Mouse (Mus musculus): ENCODE measurements at regions not wholly inside any gene's neighbourhood (a gene's known extent, or its start where the extent isn't known, plus 50 kb on each side); places are given as distances from the start of the nearest gene placed in this dataset.

GRCm38 (mm10) chr12:118455609-118456008 lies 154.4 kb upstream of the Sp4 start:
- Histone ChIP-seq H3K27me3 (ENCODE audit: insufficient read depth, low read length) (peaks cover 39% of the 10 kb centered on the region), H3K9me3 (ENCODE audit: low read length) (0 out of 2 replicates have a peak, but pooled peaks cover 3% of the 10 kb centered on the region)
- WGBS = 32% methylated on average over 1 of the region's 1 CpGs

GRCm38 (mm10) chr12:118439626-118440025 lies 138.4 kb upstream of the Sp4 start:
- Histone ChIP-seq H3K36me3 (ENCODE audit: insufficient read depth, low read length) (no peaks in the 10 kb centered on the region), H3K9ac (replicated peaks; ENCODE audit: low read length) (no peak overlapping the region), H3K27me3 (ENCODE audit: insufficient read depth, low read length) (no peaks in the 10 kb centered on the region), H3K4me1 (ENCODE audit: insufficient read depth, low read length) (no peaks in the 10 kb centered on the region), H3K4me2 (replicated peaks; ENCODE audit: low read depth, low read length) (no peak overlapping the region), H3K4me3 (ENCODE audit: low read length) (no peak overlapping the region), H3K27ac (ENCODE audit: low read length) (no peak overlapping the region), H3K9me3 (ENCODE audit: low read length) (no peaks in the 10 kb centered on the region)
- ATAC-seq (ENCODE audit: low FRiP score, low TSS enrichment) = no peak
- 69% methylated on average over 3 of the region's 3 CpGs for WGBS

More at GRCm38 (mm10) chr12:118455609-118456008, 154.4 kb upstream of the Sp4 start:
- no peak overlapping the region for H3K4me2 ChIP-seq (replicated peaks; ENCODE audit: low read depth, low read length)
- H3K36me3 ChIP-seq (ENCODE audit: insufficient read depth, low read length) = no peaks in the 10 kb centered on the region
- H3K9ac ChIP-seq (replicated peaks; ENCODE audit: low read length) = no peak overlapping the region
- no peak for ATAC-seq (ENCODE audit: low FRiP score, low TSS enrichment)
- no peak overlapping the region for H3K4me3 ChIP-seq (ENCODE audit: low read length)
- no peaks in the 10 kb centered on the region for H3K4me1 ChIP-seq (ENCODE audit: insufficient read depth, low read length)
- no peak overlapping the region for H3K27ac ChIP-seq (ENCODE audit: low read length)

- Histone ChIP-seq H3K4me1 (ENCODE audit: insufficient read depth, low read length) (no peaks in the 10 kb centered on the region), H3K4me3 (ENCODE audit: low read length) (no peak overlapping the region), H3K9me3 (ENCODE audit: low read length) (no peaks in the 10 kb centered on the region), H3K4me2 (replicated peaks; ENCODE audit: low read depth, low read length) (no peak overlapping the region), H3K27ac (ENCODE audit: low read length) (no peak overlapping the region), H3K36me3 (ENCODE audit: insufficient read depth, low read length) (no peaks in the 10 kb centered on the region), H3K9ac (replicated peaks; ENCODE audit: low read length) (no peak overlapping the region), H3K27me3 (ENCODE audit: insufficient read depth, low read length) (no peaks in the 10 kb centered on the region)
- 75% methylated on average over 5 of the region's 5 CpGs for WGBS
- ATAC-seq (ENCODE audit: low FRiP score, low TSS enrichment) = no peak
Observed at GRCm38 (mm10) chr12:118438882-118439281, 137.6 kb upstream of the Sp4 start.

DNA sequence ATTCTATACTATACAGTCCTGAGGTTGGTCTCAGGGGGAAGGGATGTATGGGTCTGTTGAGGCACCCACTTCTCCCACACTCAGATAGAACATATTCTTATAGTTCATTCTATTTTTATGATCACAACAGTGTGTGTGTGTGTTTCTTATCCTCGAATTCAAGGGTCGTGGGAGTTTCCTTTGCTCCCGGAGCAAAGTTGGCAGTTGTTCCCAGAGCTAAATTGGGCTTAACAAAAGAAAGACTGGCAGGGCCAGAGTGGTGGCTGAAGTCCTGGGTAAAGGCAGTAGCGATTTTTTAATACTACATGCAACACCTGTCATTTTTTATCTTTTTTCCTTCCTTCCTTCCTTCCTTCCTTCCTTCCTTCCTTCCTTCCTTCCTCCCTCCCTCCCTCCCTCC lies 131.5 kb upstream of the Sp4 start:
- Histone ChIP-seq H3K9me3 (ENCODE audit: low read length) (no peaks in the 10 kb centered on the region), H3K9ac (replicated peaks; ENCODE audit: low read length) (no peak overlapping the region), H3K4me2 (replicated peaks; ENCODE audit: low read depth, low read length) (no peak overlapping the region), H3K4me3 (ENCODE audit: low read length) (no peak overlapping the region), H3K36me3 (ENCODE audit: insufficient read depth, low read length) (no peaks in the 10 kb centered on the region), H3K27ac (ENCODE audit: low read length) (no peak overlapping the region), H3K4me1 (ENCODE audit: insufficient read depth, low read length) (no peaks in the 10 kb centered on the region), H3K27me3 (ENCODE audit: insufficient read depth, low read length) (no peaks in the 10 kb centered on the region)
- WGBS = 52% methylated on average over 4 of the region's 4 CpGs
- no peak for ATAC-seq (ENCODE audit: low FRiP score, low TSS enrichment)

GRCm38 (mm10) chr12:118428384-118428783 lies 127.1 kb upstream of the Sp4 start:
- no peaks in the 10 kb centered on the region; the same call in 1 of the 2 replicates for H3K9me3 ChIP-seq (ENCODE audit: low read length)
- H3K4me2 ChIP-seq (replicated peaks; ENCODE audit: low read depth, low read length) = no peak overlapping the region
- no peak overlapping the region for H3K9ac ChIP-seq (replicated peaks; ENCODE audit: low read length)
- no peak overlapping the region for H3K27ac ChIP-seq (ENCODE audit: low read length)
- WGBS = 58% methylated on average over 5 of the region's 5 CpGs
- H3K4me1 ChIP-seq (ENCODE audit: insufficient read depth, low read length) = no peaks in the 10 kb centered on the region
- H3K4me3 ChIP-seq (ENCODE audit: low read length) = no peak overlapping the region
- no peak for ATAC-seq (ENCODE audit: low FRiP score, low TSS enrichment)
- no peaks in the 10 kb centered on the region for H3K27me3 ChIP-seq (ENCODE audit: insufficient read depth, low read length)
- no peaks in the 10 kb centered on the region for H3K36me3 ChIP-seq (ENCODE audit: insufficient read depth, low read length)

GRCm38 (mm10) chr12:118415956-118416355 lies 114.7 kb upstream of the Sp4 start:
- no peak overlapping the region for H3K27ac ChIP-seq (ENCODE audit: low read length)
- WGBS = 55% methylated on average over 1 of the region's 1 CpGs

DNA sequence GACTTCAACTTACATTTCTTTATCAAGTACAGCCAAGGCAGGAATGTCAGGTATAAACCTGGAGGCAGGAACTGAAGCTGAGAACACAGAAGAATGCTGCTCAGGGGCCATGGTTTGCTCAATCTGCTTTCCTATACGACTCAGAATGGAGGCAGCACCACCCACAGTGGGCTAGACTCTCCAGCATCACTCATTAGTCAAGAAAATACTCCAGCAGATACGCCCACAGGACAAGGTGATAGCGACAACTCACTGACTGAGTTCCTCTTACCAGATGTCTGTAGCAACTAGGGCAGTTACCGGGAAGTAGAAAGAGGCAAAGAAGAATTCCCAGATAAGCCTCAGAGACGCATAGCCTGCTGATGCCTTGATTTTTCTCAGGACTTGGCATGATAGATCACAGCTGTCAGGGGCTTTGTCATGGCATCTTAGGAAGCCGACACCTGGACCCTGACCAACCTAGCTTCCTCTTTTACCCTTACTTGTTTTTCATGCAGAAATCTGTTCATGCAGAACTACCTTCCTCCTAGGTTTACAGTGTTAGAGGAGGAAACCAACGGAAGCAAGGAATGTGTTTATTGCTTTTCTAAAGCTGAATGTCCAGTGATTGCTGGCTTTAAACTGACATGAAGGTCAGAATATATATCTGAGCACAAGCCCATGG lies 110.7 kb upstream of the Sp4 start:
- no peak overlapping the region for H3K9ac ChIP-seq (replicated peaks; ENCODE audit: low read length)
- no peaks in the 10 kb centered on the region for H3K9me3 ChIP-seq (ENCODE audit: low read length)
- H3K4me1 ChIP-seq (ENCODE audit: insufficient read depth, low read length) = no peaks in the 10 kb centered on the region
- H3K4me3 ChIP-seq (ENCODE audit: low read length) = no peak overlapping the region
- no peak overlapping the region for H3K27ac ChIP-seq (ENCODE audit: low read length)
- WGBS = 38% methylated on average over 7 of the region's 7 CpGs
- no peak overlapping the region for H3K4me2 ChIP-seq (replicated peaks; ENCODE audit: low read depth, low read length)
- no peaks in the 10 kb centered on the region for H3K36me3 ChIP-seq (ENCODE audit: insufficient read depth, low read length)
- H3K27me3 ChIP-seq (ENCODE audit: insufficient read depth, low read length) = no peaks in the 10 kb centered on the region
- ATAC-seq (ENCODE audit: low FRiP score, low TSS enrichment) = peak; percentile 31; the same call in 1 of the 2 replicates

More at GRCm38 (mm10) chr12:118415956-118416355, 114.7 kb upstream of the Sp4 start:
- no peak overlapping the region for H3K9ac ChIP-seq (replicated peaks; ENCODE audit: low read length)
- no peaks in the 10 kb centered on the region for H3K27me3 ChIP-seq (ENCODE audit: insufficient read depth, low read length)
- H3K9me3 ChIP-seq (ENCODE audit: low read length) = 0 out of 2 replicates have a peak, but pooled peaks cover 6% of the 10 kb centered on the region
- ATAC-seq (ENCODE audit: low FRiP score, low TSS enrichment) = no peak
- no peak overlapping the region for H3K4me3 ChIP-seq (ENCODE audit: low read length)
- H3K36me3 ChIP-seq (ENCODE audit: insufficient read depth, low read length) = no peaks in the 10 kb centered on the region
- no peaks in the 10 kb centered on the region for H3K4me1 ChIP-seq (ENCODE audit: insufficient read depth, low read length)
- H3K4me2 ChIP-seq (replicated peaks; ENCODE audit: low read depth, low read length) = no peak overlapping the region

DNA sequence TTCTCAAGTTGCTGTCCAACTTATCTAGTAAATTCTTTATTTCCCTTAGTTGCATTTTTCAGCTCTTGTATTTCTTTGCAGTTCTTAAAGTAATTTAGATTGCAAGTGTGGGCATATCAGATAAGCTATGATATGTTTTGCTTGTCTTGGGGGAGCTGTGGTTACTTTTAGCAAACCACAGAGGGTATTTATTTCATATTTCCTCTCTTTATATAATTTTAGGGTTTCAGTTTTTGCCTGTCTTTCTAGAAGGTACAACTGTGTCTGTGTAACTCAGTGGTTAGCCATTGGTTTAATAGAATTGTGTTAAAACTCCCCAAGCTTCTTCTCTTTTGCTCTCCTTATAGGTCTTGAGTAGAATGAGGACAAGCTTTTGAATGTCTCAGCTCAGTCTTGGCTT lies 109.7 kb upstream of the Sp4 start:
- Histone ChIP-seq H3K36me3 (ENCODE audit: insufficient read depth, low read length) (no peaks in the 10 kb centered on the region), H3K9me3 (ENCODE audit: low read length) (no peaks in the 10 kb centered on the region), H3K27me3 (ENCODE audit: insufficient read depth, low read length) (no peaks in the 10 kb centered on the region), H3K27ac (ENCODE audit: low read length) (no peak overlapping the region), H3K9ac (replicated peaks; ENCODE audit: low read length) (no peak overlapping the region), H3K4me2 (replicated peaks; ENCODE audit: low read depth, low read length) (no peak overlapping the region), H3K4me3 (ENCODE audit: low read length) (no peak overlapping the region), H3K4me1 (ENCODE audit: insufficient read depth, low read length) (no peaks in the 10 kb centered on the region)
- ATAC-seq (ENCODE audit: low FRiP score, low TSS enrichment) = no peak

- no peak for ATAC-seq (ENCODE audit: low FRiP score, low TSS enrichment)
- H3K4me1 ChIP-seq (ENCODE audit: insufficient read depth, low read length) = no peaks in the 10 kb centered on the region
- no peak overlapping the region for H3K27ac ChIP-seq (ENCODE audit: low read length)
- no peak overlapping the region for H3K9ac ChIP-seq (replicated peaks; ENCODE audit: low read length)
- no peaks in the 10 kb centered on the region for H3K9me3 ChIP-seq (ENCODE audit: low read length)
- H3K4me3 ChIP-seq (ENCODE audit: low read length) = no peak overlapping the region
- no peaks in the 10 kb centered on the region for H3K36me3 ChIP-seq (ENCODE audit: insufficient read depth, low read length)
- H3K4me2 ChIP-seq (replicated peaks; ENCODE audit: low read depth, low read length) = no peak overlapping the region
- H3K27me3 ChIP-seq (ENCODE audit: insufficient read depth, low read length) = no peaks in the 10 kb centered on the region
Observed at GRCm38 (mm10) chr12:118405135-118405534, 103.9 kb upstream of the Sp4 start.

DNA sequence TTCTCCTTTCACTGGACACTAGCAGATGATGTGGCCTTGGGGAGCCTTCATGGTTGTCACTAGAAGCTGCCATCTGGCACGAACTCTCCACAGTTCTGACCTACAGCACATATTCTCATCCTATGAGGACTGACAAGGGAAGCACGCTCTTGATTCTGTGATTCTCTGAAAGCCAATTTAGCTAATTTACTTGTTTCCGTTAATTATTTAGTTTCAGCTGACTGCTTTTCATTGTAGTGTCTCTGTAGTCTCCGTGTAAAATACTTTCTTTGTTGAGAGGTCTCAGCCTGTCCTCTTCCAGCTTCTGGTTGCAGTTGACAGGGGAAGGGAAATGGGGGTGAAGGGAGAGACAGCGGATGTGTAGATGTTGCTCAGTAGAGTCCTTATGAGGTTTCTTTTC lies 102.9 kb upstream of the Sp4 start:
- Histone ChIP-seq H3K4me2 (replicated peaks; ENCODE audit: low read depth, low read length) (no peak overlapping the region), H3K4me1 (ENCODE audit: insufficient read depth, low read length) (no peaks in the 10 kb centered on the region), H3K36me3 (ENCODE audit: insufficient read depth, low read length) (no peaks in the 10 kb centered on the region), H3K4me3 (ENCODE audit: low read length) (no peak overlapping the region), H3K27me3 (ENCODE audit: insufficient read depth, low read length) (no peaks in the 10 kb centered on the region), H3K27ac (ENCODE audit: low read length) (no peak overlapping the region), H3K9ac (replicated peaks; ENCODE audit: low read length) (no peak overlapping the region), H3K9me3 (ENCODE audit: low read length) (no peaks in the 10 kb centered on the region)
- ATAC-seq (ENCODE audit: low FRiP score, low TSS enrichment) = no peak
- 71% methylated on average over 5 of the region's 5 CpGs for WGBS

Measured in kidney, embryonic 16.5 days (tissue).